Mouse (Mus musculus): ENCODE data around the gene Armcx5.

- TF ChIP-seq CTCF (IDR thresholded peaks at IDR 0.05; ENCODE audit: borderline replicate concordance, control insufficient read depth, extremely low read depth, insufficient read depth, low read length, poor library complexity) (no peak), POLR2A (IDR thresholded peaks at IDR 0.05; ENCODE audit: control insufficient read depth, extremely low read depth, insufficient read depth, low read length, poor library complexity) (no peak)
Observed at GRCm38 (mm10) chrX:135703111-135703510, 39.4 kb upstream of the Armcx5 start.
